Mouse (Mus musculus): ENCODE data around the gene Rcor1. TPM values are rescaled to one million over a fixed set of nuclear protein-coding genes. Genes with fewer than 3 reads are reported as not detected.

Rcor1 gene
- polyA plus RNA-seq, 1 experiment from 2014 or later: 8.8 TPM

- no peak overlapping the region for H3K4me2 ChIP-seq (ENCODE audit: low read depth, low read length)
- no peak overlapping the region for H3K27ac ChIP-seq (ENCODE audit: low read length)
- H3K4me1 ChIP-seq (replicated peaks; ENCODE audit: control insufficient read depth, insufficient read depth, low read length): 0 out of 2 replicates have a peak, but pooled peaks cover 2% of the 10 kb centered on the region
- ATAC-seq (ENCODE audit: low read depth): no peak
- H3K9ac ChIP-seq (ENCODE audit: low read length): no peak overlapping the region
- H3K36me3 ChIP-seq (ENCODE audit: control insufficient read depth, insufficient read depth, low read length): peaks cover 4% of the 10 kb centered on the region
- H3K9me3 ChIP-seq (ENCODE audit: control insufficient read depth, low read length): no peaks in the 10 kb centered on the region
- 90% methylated on average over 6 of the region's 6 CpGs for WGBS
- no peaks in the 10 kb centered on the region for H3K27me3 ChIP-seq (ENCODE audit: control insufficient read depth, insufficient read depth, low read depth, low read length)
- H3K4me3 ChIP-seq (ENCODE audit: low read length): no peak overlapping the region
Measured at GRCm38 (mm10) chr12:111095086-111095485, 55.9 kb downstream of the Rcor1 start.

- Histone ChIP-seq H3K9ac (ENCODE audit: low read length) (no peak overlapping the region), H3K27ac (ENCODE audit: low read length) (no peak overlapping the region), H3K27me3 (ENCODE audit: control insufficient read depth, insufficient read depth, low read depth, low read length) (no peaks in the 10 kb centered on the region), H3K4me1 (replicated peaks; ENCODE audit: control insufficient read depth, insufficient read depth, low read length) (0 out of 2 replicates have a peak, but pooled peaks cover 2% of the 10 kb centered on the region), H3K36me3 (ENCODE audit: control insufficient read depth, insufficient read depth, low read length) (peaks cover 7% of the 10 kb centered on the region), H3K4me3 (ENCODE audit: low read length) (no peak overlapping the region), H3K9me3 (ENCODE audit: control insufficient read depth, low read length) (no peaks in the 10 kb centered on the region), H3K4me2 (ENCODE audit: low read depth, low read length) (no peak overlapping the region)
- WGBS: 80% methylated on average over 6 of the region's 6 CpGs
- ATAC-seq (ENCODE audit: low read depth): no peak
Measured at GRCm38 (mm10) chr12:111096249-111096648, 57.1 kb downstream of the Rcor1 start.

DNA sequence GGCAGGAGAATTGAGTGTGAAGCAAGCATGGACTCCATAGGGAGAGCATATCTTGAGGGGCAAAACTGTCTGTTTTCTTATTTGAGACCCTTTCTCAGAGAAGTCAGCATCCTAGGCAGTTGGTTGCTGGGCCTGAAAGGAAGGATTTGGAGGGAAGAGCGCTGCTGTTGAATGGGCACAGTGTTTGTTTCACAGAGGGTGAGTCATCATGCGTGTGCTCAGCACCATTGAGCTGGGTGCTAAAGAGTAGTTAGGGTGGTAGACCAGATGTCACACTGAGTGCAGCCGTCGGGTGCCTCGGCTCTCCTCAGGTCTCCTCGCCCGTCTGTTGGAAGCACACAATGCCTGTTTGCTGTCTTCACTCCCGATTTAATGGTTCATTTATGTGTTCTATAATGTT is 57.9 kb downstream of the Rcor1 start:
- Histone ChIP-seq H3K4me3 (ENCODE audit: low read length) (no peak overlapping the region), H3K4me2 (ENCODE audit: low read depth, low read length) (no peak overlapping the region), H3K4me1 (replicated peaks; ENCODE audit: control insufficient read depth, insufficient read depth, low read length) (0 out of 2 replicates have a peak, but pooled peaks cover 2% of the 10 kb centered on the region), H3K27ac (ENCODE audit: low read length) (no peak overlapping the region), H3K9ac (ENCODE audit: low read length) (no peak overlapping the region), H3K36me3 (ENCODE audit: control insufficient read depth, insufficient read depth, low read length) (peaks cover 10% of the 10 kb centered on the region), H3K9me3 (ENCODE audit: control insufficient read depth, low read length) (no peaks in the 10 kb centered on the region), H3K27me3 (ENCODE audit: control insufficient read depth, insufficient read depth, low read depth, low read length) (no peaks in the 10 kb centered on the region)
- WGBS: 92% methylated on average over 8 of the region's 8 CpGs
- no peak for ATAC-seq (ENCODE audit: low read depth)

GRCm38 (mm10) chr12:111111176-111111575 is 72.0 kb downstream of the Rcor1 start:
- ATAC-seq (ENCODE audit: low read depth): no peak
- WGBS: 88% methylated on average over 8 of the region's 8 CpGs
- Histone ChIP-seq H3K9me3 (ENCODE audit: control insufficient read depth, low read length) (no peaks in the 10 kb centered on the region), H3K4me1 (replicated peaks; ENCODE audit: control insufficient read depth, insufficient read depth, low read length) (no peaks in the 10 kb centered on the region), H3K27me3 (ENCODE audit: control insufficient read depth, insufficient read depth, low read depth, low read length) (no peaks in the 10 kb centered on the region), H3K4me2 (ENCODE audit: low read depth, low read length) (no peak overlapping the region), H3K9ac (ENCODE audit: low read length) (no peak overlapping the region), H3K4me3 (ENCODE audit: low read length) (no peak overlapping the region), H3K36me3 (ENCODE audit: control insufficient read depth, insufficient read depth, low read length) (peaks cover 37% of the 10 kb centered on the region), H3K27ac (ENCODE audit: low read length) (no peak overlapping the region)

GRCm38 (mm10) chr12:111114593-111114992 is 75.4 kb downstream of the Rcor1 start:
- 83% methylated on average over 5 of the region's 5 CpGs for WGBS
- peaks cover 49% of the 10 kb centered on the region for H3K36me3 ChIP-seq (ENCODE audit: control insufficient read depth, insufficient read depth, low read length)
- H3K4me2 ChIP-seq (ENCODE audit: low read depth, low read length): no peak overlapping the region
- H3K27me3 ChIP-seq (ENCODE audit: control insufficient read depth, insufficient read depth, low read depth, low read length): no peaks in the 10 kb centered on the region
- no peaks in the 10 kb centered on the region for H3K4me1 ChIP-seq (replicated peaks; ENCODE audit: control insufficient read depth, insufficient read depth, low read length)
- H3K9ac ChIP-seq (ENCODE audit: low read length): no peak overlapping the region
- no peak overlapping the region for H3K27ac ChIP-seq (ENCODE audit: low read length)
- H3K9me3 ChIP-seq (ENCODE audit: control insufficient read depth, low read length): no peaks in the 10 kb centered on the region
- no peak overlapping the region for H3K4me3 ChIP-seq (ENCODE audit: low read length)
- no peak for ATAC-seq (ENCODE audit: low read depth)

DNA sequence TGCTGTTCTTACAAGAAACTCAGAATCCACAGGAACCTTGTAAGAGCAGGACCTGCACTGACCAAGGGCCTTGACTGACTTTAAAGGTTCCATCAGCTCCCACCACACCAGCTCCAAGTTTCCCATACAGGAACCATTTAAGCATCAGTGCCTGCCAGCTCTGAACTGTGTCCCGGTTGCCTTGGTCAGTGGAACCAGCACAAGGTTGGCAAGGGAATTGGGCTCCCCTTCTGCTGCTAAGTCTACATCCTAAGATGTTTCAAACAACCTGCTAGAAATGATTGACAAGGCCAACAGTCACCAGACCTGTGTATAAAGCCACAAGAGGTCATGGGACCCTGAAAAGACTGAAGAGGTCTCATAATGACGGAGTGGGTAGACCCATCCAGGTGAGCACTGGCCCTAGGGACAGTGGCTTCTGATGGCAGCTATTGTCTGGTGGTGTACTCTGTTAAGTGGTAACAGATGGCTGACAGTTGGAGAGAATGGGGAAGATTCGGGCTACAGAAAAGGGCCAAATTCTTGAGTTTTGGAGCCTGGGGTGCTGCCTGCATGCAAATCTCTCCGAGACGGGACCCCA is 80.4 kb downstream of the Rcor1 start:
- Histone ChIP-seq H3K4me1 (replicated peaks; ENCODE audit: control insufficient read depth, insufficient read depth, low read length) (no peaks in the 10 kb centered on the region), H3K27ac (ENCODE audit: low read length) (no peak overlapping the region), H3K36me3 (ENCODE audit: control insufficient read depth, insufficient read depth, low read length) (peaks cover 25% of the 10 kb centered on the region), H3K9me3 (ENCODE audit: control insufficient read depth, low read length) (no peaks in the 10 kb centered on the region; the same call in 1 of the 2 replicates), H3K4me3 (ENCODE audit: low read length) (no peak overlapping the region), H3K27me3 (ENCODE audit: control insufficient read depth, insufficient read depth, low read depth, low read length) (no peaks in the 10 kb centered on the region), H3K9ac (ENCODE audit: low read length) (no peak overlapping the region), H3K4me2 (ENCODE audit: low read depth, low read length) (no peak overlapping the region)
- no peak for ATAC-seq (ENCODE audit: low read depth)
- 94% methylated on average over 5 of the region's 5 CpGs for WGBS

- no peaks in the 10 kb centered on the region for H3K27me3 ChIP-seq (ENCODE audit: control insufficient read depth, insufficient read depth, low read depth, low read length)
- H3K4me2 ChIP-seq (ENCODE audit: low read depth, low read length): no peak overlapping the region
- WGBS: 84% methylated on average over 9 of the region's 9 CpGs
- no peak overlapping the region for H3K27ac ChIP-seq (ENCODE audit: low read length)
- ATAC-seq (ENCODE audit: low read depth): no peak
- H3K4me1 ChIP-seq (replicated peaks; ENCODE audit: control insufficient read depth, insufficient read depth, low read length): no peaks in the 10 kb centered on the region
- H3K36me3 ChIP-seq (ENCODE audit: control insufficient read depth, insufficient read depth, low read length): peaks cover 22% of the 10 kb centered on the region
- no peaks in the 10 kb centered on the region; the same call in 1 of the 2 replicates for H3K9me3 ChIP-seq (ENCODE audit: control insufficient read depth, low read length)
- H3K4me3 ChIP-seq (ENCODE audit: low read length): no peak overlapping the region
- H3K9ac ChIP-seq (ENCODE audit: low read length): no peak overlapping the region
Measured at GRCm38 (mm10) chr12:111120976-111121645, 82.0 kb downstream of the Rcor1 start.

DNA sequence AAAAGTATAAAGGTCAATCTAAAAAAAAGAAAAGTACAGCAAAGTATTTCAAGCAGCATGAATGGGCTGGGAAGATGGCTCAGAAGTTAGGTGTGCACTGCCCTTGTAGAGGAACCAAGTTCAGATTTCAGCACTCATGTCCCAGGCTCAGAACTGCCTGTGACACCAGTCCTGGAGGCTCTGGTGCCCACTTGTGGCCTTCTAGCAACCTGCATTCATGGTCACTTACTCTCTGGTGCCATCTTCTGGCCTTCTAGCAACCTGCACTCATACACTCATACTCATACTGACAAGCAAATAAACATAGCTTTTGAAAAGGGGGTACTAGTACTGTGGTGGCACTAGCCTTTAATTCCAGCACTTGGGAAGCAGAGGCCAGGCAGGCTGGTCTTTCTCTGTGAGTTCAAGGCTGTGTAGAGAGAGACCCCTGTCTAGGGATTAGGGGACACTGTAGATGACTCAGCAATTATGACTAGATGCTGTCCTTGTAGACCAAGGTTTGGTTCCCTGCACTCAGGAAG is 83.2 kb downstream of the Rcor1 start:
- no peak for ATAC-seq (ENCODE audit: low read depth)
- Histone ChIP-seq H3K27ac (ENCODE audit: low read length) (no peak overlapping the region), H3K4me3 (ENCODE audit: low read length) (no peak overlapping the region), H3K36me3 (ENCODE audit: control insufficient read depth, insufficient read depth, low read length) (peaks cover 10% of the 10 kb centered on the region), H3K4me2 (ENCODE audit: low read depth, low read length) (no peak overlapping the region), H3K9ac (ENCODE audit: low read length) (no peak overlapping the region), H3K9me3 (ENCODE audit: control insufficient read depth, low read length) (no peaks in the 10 kb centered on the region; the same call in 1 of the 2 replicates), H3K4me1 (replicated peaks; ENCODE audit: control insufficient read depth, insufficient read depth, low read length) (no peaks in the 10 kb centered on the region), H3K27me3 (ENCODE audit: control insufficient read depth, insufficient read depth, low read depth, low read length) (no peaks in the 10 kb centered on the region)

GRCm38 (mm10) chr12:111124601-111125260 is 85.6 kb downstream of the Rcor1 start:
- no peak overlapping the region for H3K4me2 ChIP-seq (ENCODE audit: low read depth, low read length)
- no peak overlapping the region for H3K27ac ChIP-seq (ENCODE audit: low read length)
- no peaks in the 10 kb centered on the region for H3K27me3 ChIP-seq (ENCODE audit: control insufficient read depth, insufficient read depth, low read depth, low read length)
- H3K4me3 ChIP-seq (ENCODE audit: low read length): no peak overlapping the region
- 0 out of 2 replicates have a peak, but pooled peaks cover 3% of the 10 kb centered on the region for H3K36me3 ChIP-seq (ENCODE audit: control insufficient read depth, insufficient read depth, low read length)
- H3K9ac ChIP-seq (ENCODE audit: low read length): no peak overlapping the region
- no peaks in the 10 kb centered on the region for H3K4me1 ChIP-seq (replicated peaks; ENCODE audit: control insufficient read depth, insufficient read depth, low read length)
- 69% methylated on average over 14 of the region's 14 CpGs for WGBS
- H3K9me3 ChIP-seq (ENCODE audit: control insufficient read depth, low read length): no peaks in the 10 kb centered on the region; the same call in 1 of the 2 replicates
- ATAC-seq (ENCODE audit: low read depth): no peak

Measured in lung, embryonic 16.5 days (tissue).